Mouse (Mus musculus): ENCODE data around the gene Olfr1288.

GRCm38 (mm10) chr2:111493729-111494128, 19.8 kb downstream of the Olfr1288 start, which contains the start of gene Olfr1290:
- TF ChIP-seq GATA1 (IDR thresholded peaks at IDR 0.05; ENCODE audit: borderline replicate concordance, low read length) (no peak), FLI1 (IDR thresholded peaks at IDR 0.05; ENCODE audit: low read length) (no peak)
